Mouse (Mus musculus) lung, postnatal 10 days (tissue): ENCODE results near the gene Nmb.

Experiments
- DNase-seq: peaks from one replicate; pipeline ENCODE4 v3.0.0; 2021

Nmb gene

GRCm38 (mm10) chr7:80897134-80897533, 7.7 kb downstream of the Nmb start:
- no peak for DNase-seq

GRCm38 (mm10) chr7:80894815-80895519, 9.9 kb downstream of the Nmb start:
- DNase-seq: no peak

DNA sequence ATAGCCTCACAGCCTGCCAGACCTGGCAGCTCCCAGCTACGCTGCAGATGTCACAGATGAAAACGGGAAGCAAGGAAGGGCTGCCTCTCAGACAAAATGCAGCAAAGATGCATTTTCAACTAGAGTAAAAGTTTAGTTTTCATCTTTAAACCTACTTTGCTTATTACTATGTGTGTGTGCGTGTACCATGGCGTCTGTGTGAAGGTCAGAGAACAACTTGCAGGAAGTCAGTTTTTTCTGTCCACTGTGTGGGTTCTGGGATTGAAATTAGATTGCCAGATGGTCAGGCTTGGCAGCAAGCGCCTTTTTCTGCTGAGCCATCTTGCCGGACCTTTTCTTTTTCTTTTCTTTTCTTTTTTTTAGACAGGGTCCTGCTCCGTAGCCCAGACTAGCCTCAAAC, 10.7 kb downstream of the Nmb start:
- no peak for DNase-seq

GRCm38 (mm10) chr7:80893753-80894129, 11.1 kb downstream of the Nmb start:
- DNase-seq: peak; percentile 43

- DNase-seq: no peak
Measured at GRCm38 (mm10) chr7:80893086-80893752, 11.7 kb downstream of the Nmb start.

GRCm38 (mm10) chr7:80889841-80890241, 15.0 kb downstream of the Nmb start:
- DNase-seq: peak; percentile 16

- DNase-seq: peak; percentile 79
Measured at GRCm38 (mm10) chr7:80889021-80889511, 15.8 kb downstream of the Nmb start.

- no peak for DNase-seq
Measured at GRCm38 (mm10) chr7:80888595-80888994, 16.3 kb downstream of the Nmb start.

DNA sequence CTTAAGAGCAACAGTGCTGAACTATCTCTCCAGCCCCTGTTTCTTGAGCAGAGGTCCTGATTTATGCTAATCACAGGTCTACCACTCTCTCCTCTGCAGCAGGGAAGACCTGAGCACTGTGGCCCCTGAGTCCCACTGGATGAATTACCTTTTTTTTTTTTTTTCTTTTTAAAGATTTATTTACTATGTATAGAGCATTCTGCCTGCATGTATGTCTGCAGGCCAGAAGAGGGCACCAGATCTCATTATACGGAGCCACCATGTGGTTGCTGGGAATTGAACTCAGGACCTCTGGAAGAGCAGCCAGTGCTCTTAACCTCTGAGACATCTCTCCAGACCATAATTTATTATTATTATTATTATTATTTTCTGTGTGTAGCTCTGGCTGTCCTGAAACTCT, 19.2 kb downstream of the Nmb start:
- no peak for DNase-seq

DNA sequence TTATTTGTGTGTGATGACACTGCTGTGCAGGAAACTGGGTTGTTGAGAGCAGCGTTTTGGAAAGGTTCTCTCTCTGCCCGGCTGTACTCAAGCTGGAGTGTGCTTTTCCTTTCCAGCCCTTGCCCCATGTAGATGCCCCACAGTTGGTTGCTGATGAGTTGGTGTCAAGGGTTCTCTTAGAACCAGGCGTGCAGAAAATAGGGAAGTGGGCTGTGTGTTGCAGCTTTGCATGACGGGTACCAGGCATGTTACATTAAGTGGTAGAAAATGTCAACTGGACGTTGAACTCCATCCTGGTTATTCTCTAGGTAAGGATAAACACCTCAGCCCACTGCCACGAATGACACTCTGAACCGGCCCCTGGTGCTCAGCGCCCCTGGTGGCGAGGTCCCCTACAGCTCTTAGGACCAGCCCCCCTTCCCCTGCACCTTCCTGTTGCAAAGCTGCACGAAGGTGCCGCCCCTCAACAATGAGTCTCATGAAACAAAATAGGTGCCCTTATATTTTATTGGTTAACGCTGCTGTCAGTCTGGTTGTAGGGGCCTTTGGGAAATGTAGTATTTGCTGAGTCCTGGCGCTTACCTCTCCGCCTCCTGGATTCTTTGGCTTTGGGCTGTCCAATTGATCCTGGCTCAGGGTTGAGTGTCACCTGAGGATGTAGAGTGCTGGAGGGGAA, 21.9 kb downstream of the Nmb start:
- DNase-seq: peak; percentile 82

GRCm38 (mm10) chr7:80875727-80876126, 29.1 kb downstream of the Nmb start:
- no peak for DNase-seq

GRCm38 (mm10) chr7:80873631-80874030, 31.2 kb downstream of the Nmb start:
- DNase-seq: no peak

DNA sequence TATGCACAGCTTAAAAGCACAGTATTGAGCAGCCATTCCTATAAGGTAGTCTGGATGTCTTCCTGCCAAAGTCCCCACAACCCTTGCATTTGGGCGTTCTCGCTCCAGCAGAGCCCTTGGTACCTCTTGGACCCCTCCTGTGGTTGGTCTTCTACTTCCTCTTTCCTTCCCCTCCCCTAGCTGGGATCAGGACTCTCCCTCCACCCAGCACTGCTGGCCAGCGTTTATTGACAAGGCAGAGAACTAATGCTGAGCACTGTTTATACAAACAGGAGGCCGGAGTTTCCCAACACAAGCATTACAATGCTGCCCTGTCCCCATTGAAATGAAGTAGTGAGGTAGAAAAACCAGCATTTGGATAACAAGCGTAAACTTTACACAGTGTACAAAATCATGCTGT, 31.8 kb downstream of the Nmb start:
- no peak for DNase-seq

GRCm38 (mm10) chr7:80868686-80869085, 36.2 kb downstream of the Nmb start:
- DNase-seq: no peak

- DNase-seq: no peak
Measured at GRCm38 (mm10) chr7:80866514-80867147, 38.2 kb downstream of the Nmb start.

- no peak for DNase-seq
Measured at GRCm38 (mm10) chr7:80865521-80865920, 39.4 kb downstream of the Nmb start.

DNA sequence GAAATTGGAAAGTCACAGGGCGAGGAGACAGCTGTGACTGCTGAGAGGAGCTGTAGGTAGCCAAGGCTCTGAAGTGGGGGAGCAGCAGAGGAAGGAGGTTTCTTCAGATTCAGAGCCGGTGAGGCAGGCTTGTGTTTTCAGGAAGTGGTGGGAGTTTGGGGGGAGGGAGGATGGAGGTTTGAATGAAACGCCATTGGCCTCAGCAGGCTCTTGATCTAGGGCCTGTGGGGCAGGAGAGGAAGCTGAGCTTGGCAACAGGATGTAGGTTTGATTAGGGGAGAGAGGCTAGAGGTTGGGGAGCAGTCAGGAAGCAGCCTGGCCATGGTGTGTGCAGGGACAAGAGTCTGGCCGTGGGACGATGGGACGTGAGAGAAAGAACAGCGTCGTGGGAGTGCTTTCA, 40.0 kb downstream of the Nmb start:
- peak; percentile 49 for DNase-seq

- DNase-seq: no peak
Measured at GRCm38 (mm10) chr7:80864151-80864550, 40.7 kb downstream of the Nmb start.

- no peak for DNase-seq
Measured at GRCm38 (mm10) chr7:80863520-80863919, 41.4 kb downstream of the Nmb start.

GRCm38 (mm10) chr7:80862475-80862874, 42.4 kb downstream of the Nmb start:
- DNase-seq: no peak

DNA sequence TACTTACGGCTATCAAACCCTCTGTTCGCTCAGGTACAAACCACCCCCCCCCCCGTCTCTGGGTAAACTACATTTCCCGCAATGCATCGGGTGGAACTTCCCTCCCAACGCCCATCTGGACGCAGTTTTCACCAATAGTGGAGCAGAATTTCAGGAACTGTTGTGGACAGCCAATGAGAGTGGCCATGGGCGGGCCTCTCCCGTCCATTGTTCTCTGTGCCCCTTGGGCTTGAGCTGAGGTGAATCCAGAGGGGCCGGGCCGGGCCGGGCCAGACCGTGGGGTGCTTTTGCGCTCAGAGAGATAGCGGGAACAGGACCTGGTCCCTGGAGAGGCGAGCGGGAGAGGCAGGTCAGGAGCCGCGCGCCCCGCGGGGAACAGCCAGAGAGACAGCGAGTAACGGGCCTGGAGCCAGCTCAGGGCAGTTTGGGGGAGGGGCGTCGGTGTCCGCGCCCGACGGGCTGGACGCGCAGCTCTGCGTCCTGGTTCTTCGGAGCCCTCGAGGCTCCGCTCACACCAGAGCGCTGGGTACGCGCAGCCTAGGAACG, 44.1 kb downstream of the Nmb start, which contains the start of gene Zscan2:
Gene Zscan2 (plus strand): TSS at position 192 of the 546 bp plus-strand sequence.
- DNase-seq: peak; percentile 95

DNA sequence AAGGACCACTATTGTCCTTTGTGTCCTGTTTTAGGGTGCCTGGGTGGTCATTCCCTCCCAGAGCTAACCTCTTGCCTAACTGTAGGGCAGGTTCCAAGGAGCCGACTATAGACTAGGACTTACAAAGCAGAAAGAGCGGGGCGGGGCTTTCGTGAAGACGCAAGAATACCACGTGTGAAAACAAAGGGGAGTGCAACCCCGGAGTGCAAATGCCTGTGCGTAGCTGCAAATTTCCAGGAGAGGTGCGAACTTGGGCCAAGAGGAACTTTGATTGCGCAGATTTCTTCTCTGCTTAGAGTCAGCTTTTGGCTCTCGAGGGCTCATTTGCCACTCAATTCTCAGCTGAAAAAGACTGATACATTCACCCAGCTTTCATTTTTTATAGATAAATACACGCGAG, 44.6 kb downstream of the Nmb start:
- peak; percentile 81 for DNase-seq

DNA sequence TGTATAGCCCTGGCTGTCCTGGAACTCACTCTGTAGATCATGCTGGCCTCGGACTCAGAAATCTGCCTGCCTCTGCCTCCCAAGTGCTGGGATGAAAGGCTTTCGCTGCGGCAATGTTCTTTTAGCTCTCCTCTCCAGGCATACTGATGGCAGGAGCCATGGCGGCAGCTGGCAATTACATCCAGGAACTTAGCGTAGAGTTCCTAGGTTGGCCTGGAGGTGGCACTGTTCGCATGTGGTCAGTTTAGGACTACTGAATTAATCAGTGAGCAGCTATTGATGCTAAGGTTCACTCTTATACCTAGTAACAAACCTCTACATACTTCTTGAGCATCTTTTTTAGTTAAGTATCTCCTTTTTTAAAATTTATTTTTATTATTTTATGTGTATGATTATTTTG, 47.7 kb downstream of the Nmb start:
- peak; percentile 88 for DNase-seq
